Mouse (Mus musculus) large intestine, adult 2 months (tissue): Measurements from ENCODE around the gene Lypla2. TPM values are rescaled to one million over a fixed set of nuclear protein-coding genes. Genes with fewer than 3 reads are reported as not detected.
A peak's percentile ranks its signal among the peaks of the same experiment; 100 is the strongest.

Experiments
- DNase-seq: peaks from one replicate; pipeline ENCODE4 v3.0.0-alpha.2; 2012; ENCODE audit warnings: low read depth, low spot score
- WGBS: fragments of 180-500 bp; shearing (Covaris S2); methylation state at CpG from one replicate; pipeline ENCODE4 v1.1.7; 2018; 5-methylcytosine and 5-hydroxymethylcytosine counted together
- polyA plus RNA-seq: library from polyadenylated mRNA; depleted of rRNA; stranded (reverse); fragments of >200 nt; gene quantifications from 2 replicates; pipeline ENCODE4 v1.2.3, GENCODE M21; 2012; rRNA removed

Lypla2 gene
- polyA plus RNA-seq, 1 experiment, result 123 TPM

- WGBS, result 92% methylated on average over 10 of the region's 10 CpGs
- no peak for DNase-seq
Observed at GRCm38 (mm10) chr4:135926195-135926808, 46.1 kb downstream of the Lypla2 start.

GRCm38 (mm10) chr4:135925341-135925740 lies 47.1 kb downstream of the Lypla2 start:
- DNase-seq, result no peak
- 89% methylated on average over 5 of the region's 5 CpGs for WGBS

GRCm38 (mm10) chr4:135924418-135924817 lies 48.0 kb downstream of the Lypla2 start:
- WGBS, result 40% methylated on average over 2 of the region's 2 CpGs
- no peak for DNase-seq

GRCm38 (mm10) chr4:135922190-135922589 lies 50.2 kb downstream of the Lypla2 start:
- WGBS, result 33% methylated on average over 1 of the region's 1 CpGs
- DNase-seq, result no peak

GRCm38 (mm10) chr4:135921257-135922120 lies 50.9 kb downstream of the Lypla2 start:
- 1% methylated on average over 26 of the region's 26 CpGs for whole genome bisulfite sequencing
- DNase-seq, result no peak

GRCm38 (mm10) chr4:135920304-135921241 lies 51.9 kb downstream of the Lypla2 start, which contains the start of gene Fuca1:
TSS of gene Fuca1 (plus strand) at chr4:135920735.
- WGBS, result under 1% methylated on average over 60 of the region's 60 CpGs
- DNase-seq, result peak; percentile 93

GRCm38 (mm10) chr4:135919280-135919639 lies 53.2 kb downstream of the Lypla2 start:
- 45% methylated on average over 3 of the region's 3 CpGs for WGBS
- DNase-seq, result peak; percentile 76

GRCm38 (mm10) chr4:135918635-135919279 lies 53.7 kb downstream of the Lypla2 start:
- WGBS, result 29% methylated on average over 13 of the region's 13 CpGs
- peak; percentile 69 for DNase-seq

Other genes starting within 250 kb of the Lypla2 start
- 32.7 and 106 TPM in 2 replicates for gene Il22ra1, start 244.5 kb downstream of the Lypla2 start, polyA plus RNA-seq
- gene Myom3, start 212.9 kb downstream of the Lypla2 start, polyA plus RNA-seq, result 1.1 and 1.3 TPM in 2 replicates
- gene Srsf10, start 116.9 kb downstream of the Lypla2 start, polyA plus RNA-seq, result 35.9 and 51.4 TPM in 2 replicates
- 23.5 and 29.1 TPM in 2 replicates for gene Pnrc2, start 98.8 kb downstream of the Lypla2 start, polyA plus RNA-seq
- gene Cnr2, start 77.2 kb downstream of the Lypla2 start, polyA plus RNA-seq, result 1.5 and 2.2 TPM in 2 replicates
- 145 and 165 TPM in 2 replicates for gene Fuca1, start 51.9 kb downstream of the Lypla2 start, polyA plus RNA-seq
- 68.5 and 77.9 TPM in 2 replicates for gene Hmgcl, start 26.2 kb downstream of the Lypla2 start, polyA plus RNA-seq
- 276 and 295 TPM in 2 replicates for gene Gale, start 8.9 kb downstream of the Lypla2 start, polyA plus RNA-seq
- 32.6 and 35.3 TPM in 2 replicates for gene Pithd1, start 14.6 kb upstream of the Lypla2 start, polyA plus RNA-seq
- gene Eloa, start 49.1 kb upstream of the Lypla2 start, polyA plus RNA-seq, result 11.4 and 12.3 TPM in 2 replicates
- 386 and 417 TPM in 2 replicates for gene Rpl11, start 80.8 kb upstream of the Lypla2 start, polyA plus RNA-seq
- gene Id3, start 170.9 kb upstream of the Lypla2 start, polyA plus RNA-seq, result 242 and 265 TPM in 2 replicates
- 15.9 and 21.0 TPM in 2 replicates for gene E2f2, start 199.8 kb upstream of the Lypla2 start, polyA plus RNA-seq
- 2.3 and 2.4 TPM in 2 replicates for gene Asap3, start 233.7 kb upstream of the Lypla2 start, polyA plus RNA-seq